Mouse (Mus musculus): ENCODE measurements around the gene Rnf111. TPM values are rescaled to one million over a fixed set of nuclear protein-coding genes. Genes with fewer than 3 reads are reported as not detected.

The Rnf111 gene
- polyA plus RNA-seq, 1 experiment from 2014 or later: 15.0 TPM

DNA sequence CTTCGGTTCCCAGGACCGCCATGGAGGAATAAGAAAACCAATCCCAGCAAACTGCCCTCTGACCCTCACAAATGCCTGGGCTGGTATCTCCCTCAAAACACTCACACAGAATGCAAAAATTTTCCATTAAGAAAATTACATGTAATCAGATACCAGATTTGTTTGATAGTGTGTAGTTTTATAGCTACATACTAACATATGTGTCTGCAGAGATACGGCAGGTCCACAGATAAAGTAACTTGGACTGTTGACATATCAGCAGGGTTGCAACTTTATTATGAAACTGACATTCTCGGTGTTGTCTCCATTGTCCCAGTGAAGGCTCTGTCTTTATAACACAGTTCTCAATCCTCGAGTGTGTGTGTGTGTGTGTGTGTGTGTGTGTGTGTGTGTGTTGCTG is 112.5 kb downstream of the Rnf111 start:
- Histone ChIP-seq H3K4me2 (no peak overlapping the region), H3K36me3 (no peaks in the 10 kb centered on the region), H3K27me3 (replicated peaks) (no peaks in the 10 kb centered on the region), H3K9me3 (replicated peaks) (no peaks in the 10 kb centered on the region), H3K4me3 (no peak overlapping the region), H3K9ac (no peak overlapping the region), H3K4me1 (peaks cover 11% of the 10 kb centered on the region), H3K27ac (no peak overlapping the region)
- 67% methylated on average over 5 of the region's 5 CpGs for WGBS (ENCODE audit: insufficient replicate concordance)
- no peak for ATAC-seq

DNA sequence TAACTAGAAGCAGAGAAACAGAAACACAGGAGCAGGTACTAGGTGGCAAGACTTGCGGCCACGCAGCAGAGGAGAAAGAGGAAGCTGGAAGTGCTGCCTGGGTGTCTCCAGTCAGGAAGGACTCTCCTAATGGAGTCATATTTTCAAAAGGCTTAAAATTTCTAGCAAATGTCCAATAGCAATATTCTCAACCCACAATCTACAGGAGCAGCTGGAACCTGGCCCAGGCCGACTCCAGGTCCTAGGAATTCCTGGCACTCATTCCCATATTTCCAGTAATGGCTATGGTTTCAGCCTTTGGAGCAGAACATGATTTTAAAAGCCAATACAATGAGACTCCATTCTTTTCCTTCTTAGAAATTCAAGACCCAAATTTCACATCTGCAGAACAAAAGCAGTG is 114.0 kb downstream of the Rnf111 start:
- peaks cover 26% of the 10 kb centered on the region for H3K4me1 ChIP-seq
- no peak overlapping the region for H3K4me2 ChIP-seq
- no peak overlapping the region for H3K4me3 ChIP-seq
- no peaks in the 10 kb centered on the region for H3K36me3 ChIP-seq
- WGBS (ENCODE audit: insufficient replicate concordance): 56% methylated on average over 3 of the region's 3 CpGs
- H3K9ac ChIP-seq: no peak overlapping the region
- ATAC-seq: no peak
- no peak overlapping the region for H3K27ac ChIP-seq
- H3K9me3 ChIP-seq (replicated peaks): no peaks in the 10 kb centered on the region
- no peaks in the 10 kb centered on the region for H3K27me3 ChIP-seq (replicated peaks)

DNA sequence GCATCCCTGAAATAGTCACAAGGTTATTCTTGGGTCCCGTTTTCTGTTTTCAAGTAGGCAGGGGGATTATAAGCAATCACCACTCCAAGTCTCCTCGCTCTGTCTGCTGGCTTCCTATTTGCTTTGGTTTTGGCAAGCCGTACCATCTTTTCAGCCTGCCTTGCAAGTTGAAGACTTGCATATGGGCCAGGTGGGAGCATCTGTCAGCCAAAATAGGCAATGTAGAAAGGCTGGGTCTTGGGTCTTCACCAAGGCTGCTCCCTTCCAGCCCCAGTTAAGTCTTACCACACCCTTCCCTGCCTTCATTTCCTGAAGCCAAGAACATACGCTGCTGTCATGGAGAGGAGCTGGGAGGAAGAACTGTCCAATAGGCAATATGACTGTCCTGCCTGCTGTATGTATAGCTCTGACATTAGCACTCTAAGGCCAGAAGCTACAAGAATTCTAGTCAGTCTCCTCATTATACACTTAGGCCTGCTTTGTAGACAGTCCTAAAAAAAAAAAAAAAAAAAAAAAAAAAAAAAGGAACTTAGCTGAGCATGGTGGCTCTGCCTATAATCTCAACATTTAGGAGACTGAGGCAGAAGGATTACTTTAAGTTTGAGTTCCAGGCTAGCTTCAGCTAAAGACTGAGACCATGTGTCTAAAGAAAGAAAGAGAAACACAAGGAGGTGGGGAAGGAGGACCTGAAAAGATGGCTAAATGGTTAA is 116.0 kb downstream of the Rnf111 start:
- WGBS (ENCODE audit: insufficient replicate concordance): 86% methylated on average over 4 of the region's 4 CpGs
- no peak for ATAC-seq
- Histone ChIP-seq H3K4me3 (no peak overlapping the region), H3K27ac (no peak overlapping the region), H3K36me3 (0 out of 2 replicates have a peak, but pooled peaks cover 2% of the 10 kb centered on the region), H3K27me3 (replicated peaks) (no peaks in the 10 kb centered on the region), H3K4me1 (peaks cover 33% of the 10 kb centered on the region), H3K9me3 (replicated peaks) (no peaks in the 10 kb centered on the region), H3K4me2 (no peak overlapping the region), H3K9ac (no peak overlapping the region)

DNA sequence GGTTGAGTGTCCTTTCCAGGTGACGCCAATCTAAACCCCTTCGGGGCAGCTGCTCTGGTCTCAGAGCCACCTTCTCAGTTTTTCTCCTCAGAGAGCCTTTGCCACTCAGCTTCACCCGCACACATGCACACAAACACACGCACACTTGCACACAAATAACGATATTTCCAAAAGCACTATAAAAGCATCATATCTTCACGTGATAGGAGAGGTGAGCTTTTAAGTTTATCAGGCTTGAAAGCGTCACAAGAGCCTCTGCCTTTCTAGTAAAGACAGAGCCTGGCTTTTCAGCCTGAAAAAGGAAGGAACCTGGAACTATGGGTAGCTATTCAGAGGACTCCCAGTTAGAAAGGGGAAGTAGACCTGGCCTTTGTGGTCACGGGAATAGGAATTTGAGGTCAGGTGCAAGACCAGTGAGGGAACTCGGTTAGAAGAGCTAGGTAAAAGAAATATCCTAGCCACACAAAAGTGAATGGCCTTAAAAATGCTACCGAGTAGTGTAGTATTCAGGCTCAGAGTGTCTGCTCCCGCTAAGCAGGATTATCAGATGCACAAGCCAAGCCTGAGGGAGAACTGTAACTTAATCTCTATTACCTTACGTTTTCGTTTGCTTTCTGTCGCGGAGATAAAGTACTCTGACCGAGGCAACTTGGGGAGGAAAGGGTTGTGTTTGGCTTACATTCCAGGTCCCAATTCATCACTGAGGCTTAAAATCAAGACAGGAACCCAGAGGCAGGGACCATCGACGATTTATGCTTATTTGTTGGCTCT is 118.4 kb downstream of the Rnf111 start:
- 0 out of 2 replicates have a peak overlapping the region, but pooled peaks have one; percentile 20 for H3K27ac ChIP-seq
- 0 out of 2 replicates have a peak overlapping the region, but pooled peaks have one; percentile 19 for H3K9ac ChIP-seq
- 31% methylated on average over 18 of the region's 18 CpGs for WGBS (ENCODE audit: insufficient replicate concordance)
- H3K27me3 ChIP-seq (replicated peaks): no peaks in the 10 kb centered on the region
- H3K36me3 ChIP-seq: 0 out of 2 replicates have a peak, but pooled peaks cover 2% of the 10 kb centered on the region
- H3K4me2 ChIP-seq: peak overlapping the region; percentile 46
- H3K4me3 ChIP-seq: no peak overlapping the region
- peaks cover 27% of the 10 kb centered on the region for H3K4me1 ChIP-seq
- ATAC-seq: peak; percentile 81
- no peaks in the 10 kb centered on the region for H3K9me3 ChIP-seq (replicated peaks)

DNA sequence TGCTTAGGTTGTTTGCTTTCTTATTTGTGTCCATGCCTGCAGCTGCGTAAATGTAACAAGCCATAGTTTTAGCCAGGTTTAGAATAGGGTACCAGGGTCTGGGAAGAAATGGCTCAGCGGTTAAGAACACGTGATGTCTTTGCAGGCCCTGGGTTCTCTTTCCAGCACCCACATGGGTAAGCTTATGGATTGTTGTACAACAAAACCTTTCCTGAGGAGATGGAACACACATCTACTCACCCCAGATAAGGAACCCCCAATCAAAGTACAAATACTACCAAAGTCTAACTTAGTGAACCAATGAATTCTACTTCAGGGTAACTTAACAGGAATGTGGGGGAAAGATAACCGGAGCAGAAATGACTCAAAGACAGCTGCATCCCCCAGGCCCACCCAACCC is 119.0 kb downstream of the Rnf111 start:
- Histone ChIP-seq H3K4me2 (peak overlapping the region; percentile 46; the same call in 1 of the 2 replicates), H3K4me1 (peaks cover 27% of the 10 kb centered on the region), H3K9me3 (replicated peaks) (no peaks in the 10 kb centered on the region), H3K9ac (no peak overlapping the region), H3K4me3 (no peak overlapping the region), H3K27me3 (replicated peaks) (no peaks in the 10 kb centered on the region), H3K27ac (no peak overlapping the region), H3K36me3 (0 out of 2 replicates have a peak, but pooled peaks cover 2% of the 10 kb centered on the region)
- 71% methylated on average over 4 of the region's 4 CpGs for WGBS (ENCODE audit: insufficient replicate concordance)
- no peak for ATAC-seq

DNA sequence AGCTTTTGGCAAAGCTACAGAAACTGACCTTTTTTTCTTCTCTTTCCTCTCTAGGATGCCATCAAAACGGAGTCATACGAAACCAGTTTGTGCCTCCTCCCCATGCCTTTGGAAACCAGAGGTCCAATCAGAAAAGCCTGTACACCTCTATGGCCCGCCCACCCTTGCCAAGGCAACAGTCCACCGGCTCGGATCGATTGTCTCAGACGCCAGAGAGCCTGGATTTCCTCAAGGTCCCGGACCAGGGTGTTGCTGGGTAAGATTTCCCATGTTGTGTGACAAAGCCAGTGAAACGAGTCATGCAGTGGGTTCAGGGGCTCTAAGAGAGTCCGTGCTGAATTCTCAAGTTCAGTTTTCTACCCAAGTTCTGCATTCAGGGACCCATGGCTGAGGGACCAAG is 119.8 kb downstream of the Rnf111 start:
- WGBS (ENCODE audit: insufficient replicate concordance): 71% methylated on average over 10 of the region's 10 CpGs
- Histone ChIP-seq H3K9ac (no peak overlapping the region), H3K27me3 (replicated peaks) (no peaks in the 10 kb centered on the region), H3K4me1 (peaks cover 27% of the 10 kb centered on the region), H3K4me3 (no peak overlapping the region), H3K27ac (no peak overlapping the region), H3K36me3 (0 out of 2 replicates have a peak, but pooled peaks cover 2% of the 10 kb centered on the region), H3K4me2 (0 out of 2 replicates have a peak overlapping the region, but pooled peaks have one; percentile 10), H3K9me3 (replicated peaks) (no peaks in the 10 kb centered on the region)
- ATAC-seq: no peak

DNA sequence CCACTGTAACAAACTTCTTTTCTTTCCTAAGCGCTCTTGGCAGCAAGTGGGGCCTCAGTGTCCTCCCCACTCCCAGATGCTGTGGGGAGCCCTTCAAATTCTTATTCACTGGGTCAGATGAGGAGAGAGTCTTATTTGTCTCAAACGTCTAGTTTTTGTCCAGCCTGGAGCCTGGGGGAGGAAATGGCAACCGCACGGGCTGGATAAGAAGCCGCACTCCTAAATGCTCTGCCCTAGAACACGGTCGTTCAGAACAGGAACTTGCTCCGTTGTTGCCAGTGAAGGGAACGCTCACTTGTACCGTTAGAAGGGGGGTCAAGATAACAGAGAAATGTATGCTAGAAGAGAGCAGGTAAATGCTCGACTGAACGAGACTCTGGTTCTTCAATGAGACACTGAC is 121.4 kb downstream of the Rnf111 start:
- peaks cover 27% of the 10 kb centered on the region for H3K4me1 ChIP-seq
- H3K27ac ChIP-seq: no peak overlapping the region
- no peaks in the 10 kb centered on the region for H3K9me3 ChIP-seq (replicated peaks)
- no peak for ATAC-seq
- H3K27me3 ChIP-seq (replicated peaks): no peaks in the 10 kb centered on the region
- no peak overlapping the region for H3K4me2 ChIP-seq
- WGBS (ENCODE audit: insufficient replicate concordance): 38% methylated on average over 12 of the region's 12 CpGs
- H3K36me3 ChIP-seq: peaks cover 10% of the 10 kb centered on the region; the same call in 1 of the 2 replicates
- no peak overlapping the region for H3K4me3 ChIP-seq
- no peak overlapping the region for H3K9ac ChIP-seq

DNA sequence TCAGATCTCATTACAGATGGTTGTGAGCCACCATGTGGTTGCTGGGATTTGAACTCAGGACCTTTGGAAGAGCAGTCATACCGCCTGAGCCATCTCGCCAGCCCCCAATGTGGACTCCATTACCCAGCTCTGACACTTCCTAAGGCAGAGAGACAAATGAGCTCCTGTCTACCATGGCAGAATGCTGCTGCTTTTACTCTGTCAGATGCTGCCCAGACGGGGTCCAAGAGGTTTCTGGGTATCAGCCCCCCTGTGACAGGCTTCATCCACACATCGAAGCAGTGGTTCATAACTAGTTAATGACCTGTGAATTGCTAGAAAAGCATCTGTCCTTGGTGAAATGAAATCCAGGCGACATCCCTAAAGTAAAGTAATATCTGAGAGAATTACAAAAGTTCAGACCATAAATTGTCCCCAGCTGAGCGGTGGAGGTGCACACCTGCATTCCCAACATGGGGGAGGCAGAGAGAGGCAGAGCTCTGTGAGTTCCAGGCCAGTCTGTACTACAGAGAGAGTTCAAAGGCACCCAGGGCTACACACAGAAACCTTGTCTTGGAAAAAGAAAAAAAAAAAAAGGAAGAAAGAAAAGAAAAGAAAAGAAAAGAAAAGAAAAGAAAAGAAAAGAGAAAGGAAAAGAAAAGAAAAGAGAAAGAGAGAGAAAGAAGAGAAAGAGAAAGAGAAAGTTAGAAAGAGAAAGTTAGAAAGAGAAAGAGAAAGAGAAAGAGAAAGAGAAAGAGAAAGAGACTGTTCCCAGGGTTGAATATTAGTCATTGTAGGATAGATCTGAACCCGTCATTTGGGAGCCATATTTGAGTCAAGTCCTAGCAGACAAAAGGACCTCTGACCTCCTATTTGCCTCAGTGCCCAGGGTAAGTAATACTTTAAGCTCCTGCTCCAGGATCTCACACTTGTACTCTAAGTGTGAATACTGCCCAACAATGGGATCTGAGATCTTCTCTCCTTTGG is 123.7 kb downstream of the Rnf111 start:
- Histone ChIP-seq H3K27me3 (replicated peaks) (no peaks in the 10 kb centered on the region), H3K4me1 (peaks cover 14% of the 10 kb centered on the region), H3K36me3 (peaks cover 10% of the 10 kb centered on the region; the same call in 1 of the 2 replicates), H3K9me3 (replicated peaks) (no peaks in the 10 kb centered on the region), H3K4me3 (no peak overlapping the region), H3K27ac (no peak overlapping the region), H3K4me2 (no peak overlapping the region), H3K9ac (no peak overlapping the region)
- no peak for ATAC-seq
- 71% methylated on average over 7 of the region's 7 CpGs for WGBS (ENCODE audit: insufficient replicate concordance)

Small RNA genes within 50 kb of the gene (microRNA-seq; reads per million reads assigned to microRNA genes)
- 6.7 reads per million, percentile 14 among the genes with 10 or more reads in this experiment for gene Mir5626

Other genes starting within 250 kb of the Rnf111 start
- 226 and 231 TPM in 2 replicates for gene Ccnb2, start 82.2 kb downstream of the Rnf111 start, polyA plus RNA-seq (2016; fragmentation: Nextera tagmentation; extraction: Ambion mirVana)
- gene Sltm, start 39.0 kb upstream of the Rnf111 start, polyA plus RNA-seq (2016; fragmentation: Nextera tagmentation; extraction: Ambion mirVana): 30.7 and 32.3 TPM in 2 replicates
- 1.5 and 1.6 TPM in 2 replicates for gene Gm10642, start 152.5 kb upstream of the Rnf111 start, polyA plus RNA-seq (2016; fragmentation: Nextera tagmentation; extraction: Ambion mirVana)
- gene Mindy2, start 153.4 kb upstream of the Rnf111 start, polyA plus RNA-seq (2016; fragmentation: Nextera tagmentation; extraction: Ambion mirVana): 28.9 and 29.6 TPM in 2 replicates
- gene Adam10, start 175.3 kb upstream of the Rnf111 start, polyA plus RNA-seq (2016; fragmentation: Nextera tagmentation; extraction: Ambion mirVana): 101 and 107 TPM in 2 replicates